Mouse (Mus musculus) embryonic facial prominence, embryonic 10.5 days (tissue): ENCODE results near the gene Arid3c. TPM values are rescaled to one million over a fixed set of nuclear protein-coding genes. Genes with fewer than 3 reads are reported as not detected.

Experiments
- DNase-seq: peaks from one replicate; pipeline ENCODE4 v3.0.0-alpha.2; 2017; ENCODE audit warnings: low spot score
- H3K27ac ChIP-seq: fragments of 300-500 bp; sonication (generic); replicated peaks from 2 replicates; pipeline ENCODE4 v1.5.1; 2016; ENCODE audit warnings: mild to moderate bottlenecking
- H3K27me3 ChIP-seq: fragments of 300-500 bp; sonication (generic); replicated peaks from 2 replicates; pipeline ENCODE4 v1.6.1; 2016; ENCODE audit warnings: low read depth, mild to moderate bottlenecking; ENCODE audit not compliant: poor library complexity, severe bottlenecking
- H3K36me3 ChIP-seq: fragments of 300-500 bp; sonication (generic); replicated peaks from 2 replicates; pipeline ENCODE4 v1.6.1; 2016; ENCODE audit warnings: mild to moderate bottlenecking, moderate library complexity
- H3K4me1 ChIP-seq: fragments of 300-500 bp; sonication (generic); 2 replicates; pipeline ENCODE4 v1.6.1; 2016
- H3K4me3 ChIP-seq: fragments of 300-500 bp; sonication (generic); 2 replicates; pipeline ENCODE4 v1.5.1; 2016; ENCODE audit warnings: mild to moderate bottlenecking, moderate library complexity
- H3K9me3 ChIP-seq: fragments of 300-500 bp; sonication (generic); 2 replicates; pipeline ENCODE4 v1.6.1; 2016; ENCODE audit warnings: mild to moderate bottlenecking
- WGBS: fragments of 180-500 bp; shearing (Covaris S2); methylation state at CpG from one replicate; pipeline ENCODE4 v1.1.7; 2016; 5-methylcytosine and 5-hydroxymethylcytosine counted together
- polyA plus RNA-seq: library from polyadenylated mRNA; unstranded; fragments of >200 nt; fragmentation: Nextera tagmentation; extraction: Ambion mirVana; gene quantifications from 2 replicates; pipeline ENCODE4 v1.2.1, GENCODE M21; 2016

Arid3c gene
- polyA plus RNA-seq, 1 experiment from 2014 or later, result 0.86 TPM

GRCm38 (mm10) chr4:41679291-41679690, 51.7 kb downstream of the Arid3c start:
- WGBS, result 47% methylated on average over 2 of the region's 2 CpGs
- Histone ChIP-seq H3K27ac (peak overlapping the region; percentile 67), H3K36me3 (peaks cover 15% of the 10 kb centered on the region; the same call in 1 of the 2 replicates), H3K9me3 (no peaks in the 10 kb centered on the region), H3K4me1 (peaks cover 77% of the 10 kb centered on the region), H3K27me3 (peaks cover 52% of the 10 kb centered on the region), H3K4me3 (no peak overlapping the region)
- no peak for DNase-seq

- H3K4me3 ChIP-seq, result no peak overlapping the region
- DNase-seq, result no peak
- H3K27me3 ChIP-seq, result peaks cover 55% of the 10 kb centered on the region
- WGBS, result 80% methylated on average over 6 of the region's 6 CpGs
- peaks cover 17% of the 10 kb centered on the region; the same call in 1 of the 2 replicates for H3K36me3 ChIP-seq
- H3K4me1 ChIP-seq, result peaks cover 76% of the 10 kb centered on the region
- peak overlapping the region; percentile 67 for H3K27ac ChIP-seq
- H3K9me3 ChIP-seq, result no peaks in the 10 kb centered on the region
Measured at GRCm38 (mm10) chr4:41678863-41679262, 52.1 kb downstream of the Arid3c start.

DNA sequence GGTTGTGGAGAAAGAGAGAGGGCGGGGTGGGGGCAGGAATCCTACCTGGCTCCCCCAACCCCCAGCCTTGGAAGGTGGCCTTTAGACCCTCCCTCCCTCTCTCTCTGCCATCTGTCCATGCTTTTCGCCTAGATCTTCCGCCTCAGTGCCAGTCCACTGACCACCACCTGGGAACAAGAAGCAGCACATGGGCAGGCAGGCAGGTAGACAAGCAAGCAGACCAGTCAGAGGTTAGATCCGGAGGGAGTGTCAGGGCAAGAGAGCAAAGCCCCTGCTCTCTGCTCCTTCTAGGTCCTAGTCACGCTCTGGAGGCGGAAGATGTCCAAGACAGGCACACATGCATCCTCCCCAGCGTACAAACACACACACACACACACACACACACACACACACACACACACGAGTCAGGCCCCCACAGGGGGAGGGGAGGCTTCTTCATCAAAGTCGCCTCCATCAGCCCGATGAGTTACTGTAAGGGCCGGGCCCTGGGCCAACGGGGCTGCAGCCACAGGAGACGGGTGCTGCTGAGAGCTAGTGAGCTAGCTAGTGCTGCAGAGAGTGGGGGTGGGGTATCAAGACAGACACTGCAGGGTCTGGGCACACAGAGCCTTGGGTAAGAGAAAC, 53.8 kb downstream of the Arid3c start:
- Histone ChIP-seq H3K4me1 (peaks cover 84% of the 10 kb centered on the region), H3K36me3 (peaks cover 25% of the 10 kb centered on the region; the same call in 1 of the 2 replicates), H3K4me3 (no peak overlapping the region), H3K9me3 (no peaks in the 10 kb centered on the region), H3K27me3 (peaks cover 72% of the 10 kb centered on the region), H3K27ac (peak overlapping the region; percentile 30; the same call in 1 of the 2 replicates)
- 53% methylated on average over 13 of the region's 13 CpGs for WGBS
- no peak for DNase-seq

DNA sequence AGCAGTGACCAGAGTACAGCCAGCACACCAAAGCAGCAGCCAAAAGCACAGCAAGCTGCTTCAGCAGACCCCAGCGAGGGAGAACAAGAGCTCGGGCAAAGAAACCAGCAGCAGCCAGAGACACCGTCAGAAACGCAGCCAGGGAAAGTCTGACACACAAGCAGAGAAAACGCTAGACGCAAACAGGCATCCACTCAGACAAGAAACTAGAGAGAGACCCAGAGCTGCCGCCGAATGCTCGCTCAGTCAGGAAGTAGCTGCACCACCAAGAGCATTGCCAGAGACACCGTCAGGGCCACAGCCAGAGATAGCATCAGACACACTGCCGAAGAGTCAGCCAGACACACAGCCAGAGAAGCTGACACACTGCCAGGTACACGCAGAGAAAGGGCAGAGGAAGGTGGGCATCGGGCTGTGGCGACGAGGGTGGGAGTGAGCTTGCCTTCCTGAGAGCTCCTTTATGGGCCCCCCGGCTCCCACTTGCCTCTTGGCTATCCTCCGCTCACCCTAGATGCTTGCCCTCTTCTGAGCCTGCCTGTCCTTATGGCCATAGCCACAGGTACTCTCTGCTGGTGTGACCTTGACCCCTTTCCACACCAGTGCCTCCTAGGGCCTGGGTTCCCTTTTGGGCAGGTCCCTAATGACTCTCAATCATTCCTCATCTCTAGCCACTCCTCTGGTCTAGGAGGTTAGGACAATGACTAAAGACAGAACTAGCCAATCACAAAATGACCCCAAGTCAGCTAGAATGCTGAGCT, 54.5 kb downstream of the Arid3c start:
- no peak for DNase-seq
- WGBS, result 67% methylated on average over 17 of the region's 17 CpGs
- Histone ChIP-seq H3K27ac (peak overlapping the region; percentile 26; the same call in 1 of the 2 replicates), H3K4me3 (no peak overlapping the region), H3K27me3 (peaks cover 73% of the 10 kb centered on the region), H3K9me3 (no peaks in the 10 kb centered on the region), H3K4me1 (peaks cover 86% of the 10 kb centered on the region), H3K36me3 (peaks cover 27% of the 10 kb centered on the region; the same call in 1 of the 2 replicates)

Other genes with a start within 250 kb of the Arid3c start
- 5.7 and 8.9 TPM in 2 replicates for gene AI464131, start 228.1 kb downstream of the Arid3c start, polyA plus RNA-seq
- gene 1110017D15Rik, start 213.8 kb downstream of the Arid3c start, polyA plus RNA-seq, result 5.3 and 6.1 TPM in 2 replicates
- 2.0 and 2.6 TPM in 2 replicates for gene Fam219a, start 161.6 kb downstream of the Arid3c start, polyA plus RNA-seq
- gene Dnaic1, start 161.4 kb downstream of the Arid3c start, polyA plus RNA-seq, result 1.3 and 1.8 TPM in 2 replicates
- 19.3 and 19.8 TPM in 2 replicates for gene Enho, start 90.8 kb downstream of the Arid3c start, polyA plus RNA-seq
- gene Cntfr, start 34.1 kb downstream of the Arid3c start, polyA plus RNA-seq, result 8.6 and 11.1 TPM in 2 replicates
- 146 and 188 TPM in 2 replicates for gene Il11ra1, start 31.2 kb downstream of the Arid3c start, polyA plus RNA-seq
- 91.2 and 91.9 TPM in 2 replicates for gene Rpp25l, start 17.6 kb downstream of the Arid3c start, polyA plus RNA-seq
- 133 and 140 TPM in 2 replicates for gene Dctn3, start 8.0 kb downstream of the Arid3c start, polyA plus RNA-seq
- 31.2 and 34.3 TPM in 2 replicates for gene Galt, start 24.1 kb upstream of the Arid3c start, polyA plus RNA-seq
- 87.6 and 91.5 TPM in 2 replicates for gene Sigmar1, start 25.0 kb upstream of the Arid3c start, polyA plus RNA-seq
- gene Ccl27a, start 43.1 kb upstream of the Arid3c start, polyA plus RNA-seq, result 41.4 and 43.2 TPM in 2 replicates
- gene Gm21541, start 172.5 kb upstream of the Arid3c start, polyA plus RNA-seq, result not detected in 2 replicates
- 1.5 and 2.8 TPM in 2 replicates for gene Gm20878, start 210.4 kb upstream of the Arid3c start, polyA plus RNA-seq
- 0.11 TPM in 1 of 2 replicates, not detected in the other for gene Fam205a4, start 234.9 kb upstream of the Arid3c start, polyA plus RNA-seq